ENCODE assay signal across 12 mouse cellular contexts in genomic region chr4:119903328-119903727, GRCm38 (mm10).
DNase-seq lines count a peak whose midpoint lies in the region; ATAC-seq and TF ChIP-seq lines count a peak whose summit lies in the region.
"Had no signal": no experiment of that assay in that cellular context is flagged by ENCODE, and none has a peak within 500 bp of the region (broad histone marks: within the 10 kb centered on the region; RNA-seq: fewer than 3 reads in every experiment).

No protein-coding gene starts in this region.

- H3K4me2 ChIP-seq in liver, postnatal 0 days (ENCODE audit: low read depth, low read length), result no peak overlapping the region
- H3K4me2 ChIP-seq: limb, embryonic 12.5 days; midbrain, embryonic 12.5 days had no signal

- intact Hi-C loops in heart, postnatal 25 days (cut with DNase I), result no loop called here

- TF ChIP-seq CTCF in liver, postnatal 0 days (IDR thresholded peaks at IDR 0.05; ENCODE audit: low read depth), result peak; percentile 35; the same call in 1 of the 2 replicates

- TF ChIP-seq EP300 in liver, postnatal 0 days (IDR thresholded peaks at IDR 0.05; ENCODE audit: low read depth), result no peak

- ATAC-seq in cerebellum, adult (ENCODE audit: insufficient number of reproducible peaks, low FRiP score, low TSS enrichment), result no peak
- ATAC-seq in liver, postnatal 0 days, result peak; percentile 31; the same call in 1 of the 2 replicates
- ATAC-seq: inflammation-experienced regulatory T-cells, adult 6 months had no signal

- no peaks in the 10 kb centered on the region for H3K9me3 ChIP-seq in liver, postnatal 0 days (ENCODE audit: low read length)
- H3K9me3 ChIP-seq: limb, embryonic 12.5 days; midbrain, embryonic 12.5 days had no signal

- no peaks in the 10 kb centered on the region for H3K36me3 ChIP-seq in liver, postnatal 0 days (replicated peaks; ENCODE audit: insufficient read depth, low read length)
- H3K36me3 ChIP-seq: limb, embryonic 12.5 days; midbrain, embryonic 12.5 days had no signal

- H3K27ac ChIP-seq in liver, postnatal 0 days (ENCODE audit: low read depth), result no peak overlapping the region
- H3K27ac ChIP-seq: limb, embryonic 12.5 days; midbrain, embryonic 12.5 days had no signal

- no peaks in the 10 kb centered on the region for H3K27me3 ChIP-seq in liver, postnatal 0 days (ENCODE audit: insufficient read depth, low read length)
- H3K27me3 ChIP-seq: limb, embryonic 12.5 days had no signal

- peak; percentile 53 for DNase-seq in cerebellum, adult 9-10 months
- DNase-seq in liver, postnatal 0 days, result peak; percentile 40
- DNase-seq in liver, result no peak
- DNase-seq in cerebellum, postnatal 4 days (ENCODE audit: low spot score in 2 of 2), result peak; percentile 52 to 83
- peak; percentile 72 to 87 for DNase-seq in lung, postnatal 4 days
- DNase-seq in embryo, embryonic 9.5 days (ENCODE audit: extremely low spot score), result no peak
- DNase-seq in heart, postnatal 25 days (ENCODE audit: low spot score), result no peak
- DNase-seq: gastrocnemius, postnatal 25 days had no signal

- H3K4me1 ChIP-seq in liver, postnatal 0 days (ENCODE audit: insufficient read depth), result 0 out of 2 replicates have a peak, but pooled peaks cover 3% of the 10 kb centered on the region
- H3K4me1 ChIP-seq: limb, embryonic 12.5 days had no signal

- H3K4me3 ChIP-seq in liver, postnatal 0 days (ENCODE audit: low read depth, low read length), result no peak overlapping the region
- H3K4me3 ChIP-seq: limb, embryonic 12.5 days; midbrain, embryonic 12.5 days had no signal

- H3K9ac ChIP-seq in liver, postnatal 0 days (replicated peaks), result no peak overlapping the region
- H3K9ac ChIP-seq: limb, embryonic 12.5 days; midbrain, embryonic 12.5 days had no signal

Comparison
In these comparisons a context has a peak if more than half of its experiments do, and no peak if none do; other contexts are left out.
1. DNase-seq: peak in cerebellum, adult 9-10 months (single experiment), liver, postnatal 0 days (single experiment), cerebellum, postnatal 4 days (2 of 2) and lung, postnatal 4 days (2 of 2); none in liver (single experiment), embryo, embryonic 9.5 days (single experiment) and heart, postnatal 25 days (single experiment).